Mouse (Mus musculus) stomach, postnatal 0 days (tissue): ENCODE data around the gene Fbxo5. TPM values are rescaled to one million over a fixed set of nuclear protein-coding genes. Genes with fewer than 3 reads are reported as not detected.

Experiments used
- ATAC-seq: fragments of 200-750 bp; cut with Nextera tagmentation; 2 replicates; pipeline ENCODE4 v1.8.0; 2017; ENCODE audit not compliant: low FRiP score, low TSS enrichment
- DNase-seq: peaks from one replicate; pipeline ENCODE4 v3.0.0-alpha.2; 2016; ENCODE audit warnings: low spot score
- H3K27ac ChIP-seq: fragments of 300-500 bp; sonication (generic); replicated peaks from 2 replicates; pipeline ENCODE4 v1.5.1; 2014; ENCODE audit warnings: mild to moderate bottlenecking, control low read depth
- H3K27me3 ChIP-seq: fragments of 300-500 bp; sonication (generic); 2 replicates; pipeline ENCODE4 v1.6.1; 2014; ENCODE audit warnings: low read length; ENCODE audit not compliant: control insufficient read depth, insufficient read depth
- H3K36me3 ChIP-seq: fragments of 300-500 bp; sonication (generic); 2 replicates; pipeline ENCODE4 v1.6.1; 2014; ENCODE audit warnings: low read length, mixed read lengths; ENCODE audit not compliant: control insufficient read depth, insufficient read depth
- H3K4me1 ChIP-seq: fragments of 300-500 bp; sonication (generic); replicated peaks from 2 replicates; pipeline ENCODE4 v1.6.1; 2014; ENCODE audit warnings: antibody characterized with exemption; ENCODE audit not compliant: control insufficient read depth, insufficient read depth
- H3K4me2 ChIP-seq: fragments of 300-500 bp; sonication (generic); replicated peaks from 2 replicates; pipeline ENCODE4 v1.6.1; 2014; ENCODE audit warnings: low read depth, mild to moderate bottlenecking, control low read depth, moderate library complexity
- H3K4me3 ChIP-seq: fragments of 300-500 bp; sonication (generic); 2 replicates; pipeline ENCODE4 v1.5.1; 2014; ENCODE audit warnings: low read depth, low read length, control low read depth
- H3K9ac ChIP-seq: fragments of 300-500 bp; sonication (generic); 2 replicates; pipeline ENCODE4 v1.6.1; 2014; ENCODE audit warnings: mild to moderate bottlenecking, low read length, control low read depth, mixed read lengths
- H3K9me3 ChIP-seq: fragments of 300-500 bp; sonication (generic); 2 replicates; pipeline ENCODE4 v1.6.1; 2016; ENCODE audit warnings: low read length; ENCODE audit not compliant: control insufficient read depth
- CTCF ChIP-seq: IDR thresholded peaks from 2 replicates; pipeline ENCODE4 v1.5.1; 2016; ENCODE audit warnings: antibody characterized with exemption, low read depth, mild to moderate bottlenecking, moderate library complexity
- EP300 ChIP-seq: optimal IDR thresholded peaks from 2 replicates; pipeline ENCODE3; 2016; ENCODE audit warnings: antibody characterized with exemption
- WGBS: fragments of 180-500 bp; shearing (Covaris S2); extraction: QIAGEN DNeasy Blood & Tissue Kit; methylation state at CpG from one replicate; pipeline ENCODE4 v1.1.7; 2014; 5-methylcytosine and 5-hydroxymethylcytosine counted together
- polyA plus RNA-seq: library from polyadenylated mRNA; unstranded; fragments of >200 nt; fragmentation: Nextera tagmentation; extraction: Ambion mirVana; gene quantifications from 2 replicates; pipeline ENCODE4 v1.2.1, GENCODE M21; 2015

The Fbxo5 gene
- 12.7 and 15.8 TPM in 2 replicates for polyA plus RNA-seq

GRCm38 (mm10) chr10:5805243-5805730 lies at the start of gene Fbxo5:
Gene Fbxo5 (minus strand): TSS chr10:5805600.
- no peaks in the 10 kb centered on the region for H3K27me3 ChIP-seq
- no peak for TF ChIP-seq EP300
- no peak; the same call in 1 of the 2 replicates for TF ChIP-seq CTCF
- peak within 1 kb of the TSS; percentile 84 for H3K27ac ChIP-seq
- H3K4me1 ChIP-seq = 0 out of 2 replicates have a peak, but pooled peaks cover 4% of the 10 kb centered on the region
- H3K36me3 ChIP-seq = no peaks in the 10 kb centered on the region
- ATAC-seq (peak; percentile 95), DNase-seq (peak; percentile 98)
- H3K4me3 ChIP-seq = peak within 1 kb of the TSS; percentile 73
- no peaks in the 10 kb centered on the region for H3K9me3 ChIP-seq
- peak within 1 kb of the TSS; percentile 97 for H3K4me2 ChIP-seq
- H3K9ac ChIP-seq = peak within 1 kb of the TSS; percentile 63
- under 1% methylated on average over 42 of the region's 42 CpGs for WGBS

GRCm38 (mm10) chr10:5853290-5853868 lies 48.0 kb upstream of the Fbxo5 start:
- Histone ChIP-seq H3K4me2 (no peak overlapping the region), H3K4me3 (no peak overlapping the region), H3K4me1 (no peaks in the 10 kb centered on the region), H3K9ac (no peak overlapping the region), H3K27me3 (no peaks in the 10 kb centered on the region), H3K36me3 (no peaks in the 10 kb centered on the region), H3K27ac (no peak overlapping the region), H3K9me3 (no peaks in the 10 kb centered on the region)
- no peak for DNase-seq
- no peak for TF ChIP-seq CTCF
- TF ChIP-seq EP300 = no peak
- 78% methylated on average over 8 of the region's 8 CpGs for WGBS
- no peak for ATAC-seq

GRCm38 (mm10) chr10:5846939-5847338 lies 41.5 kb upstream of the Fbxo5 start:
- no peak for DNase-seq
- no peak overlapping the region for H3K4me3 ChIP-seq
- TF ChIP-seq EP300 (no peak), CTCF (peak; percentile 80)

GRCm38 (mm10) chr10:5841369-5841768 lies 36.0 kb upstream of the Fbxo5 start:
- Histone ChIP-seq H3K4me2 (no peak overlapping the region), H3K27me3 (no peaks in the 10 kb centered on the region), H3K9ac (no peak overlapping the region), H3K4me1 (no peaks in the 10 kb centered on the region), H3K36me3 (no peaks in the 10 kb centered on the region), H3K27ac (no peak overlapping the region), H3K9me3 (no peaks in the 10 kb centered on the region), H3K4me3 (no peak overlapping the region)
- DNase-seq (peak; percentile 71), ATAC-seq (no peak)
- WGBS = 66% methylated on average over 4 of the region's 4 CpGs
- no peak for TF ChIP-seq EP300
- TF ChIP-seq CTCF = peak; percentile 80

More at GRCm38 (mm10) chr10:5846939-5847338, 41.5 kb upstream of the Fbxo5 start:
- H3K27ac ChIP-seq = no peak overlapping the region
- H3K9ac ChIP-seq = no peak overlapping the region
- no peaks in the 10 kb centered on the region for H3K27me3 ChIP-seq
- H3K4me2 ChIP-seq = no peak overlapping the region
- no peaks in the 10 kb centered on the region for H3K36me3 ChIP-seq
- no peaks in the 10 kb centered on the region for H3K4me1 ChIP-seq
- H3K9me3 ChIP-seq = no peaks in the 10 kb centered on the region
- ATAC-seq = no peak
- WGBS = 19% methylated on average over 2 of the region's 2 CpGs

- no peak for ATAC-seq
- Histone ChIP-seq H3K36me3 (no peaks in the 10 kb centered on the region), H3K9me3 (no peaks in the 10 kb centered on the region), H3K4me3 (no peak overlapping the region), H3K9ac (no peak overlapping the region), H3K4me1 (peaks cover 6% of the 10 kb centered on the region; the same call in 1 of the 2 replicates), H3K27ac (no peak overlapping the region), H3K4me2 (no peak overlapping the region), H3K27me3 (no peaks in the 10 kb centered on the region)
- TF ChIP-seq EP300 (no peak), CTCF (no peak)
- WGBS = 67% methylated on average over 6 of the region's 6 CpGs
- no peak for DNase-seq
Observed at GRCm38 (mm10) chr10:5826336-5827025, 21.1 kb upstream of the Fbxo5 start.

- Histone ChIP-seq H3K27me3 (no peaks in the 10 kb centered on the region), H3K27ac (peak overlapping the region; percentile 83), H3K36me3 (no peaks in the 10 kb centered on the region), H3K9ac (peak overlapping the region; percentile 45), H3K4me3 (peak overlapping the region; percentile 84), H3K4me1 (peaks cover 6% of the 10 kb centered on the region; the same call in 1 of the 2 replicates), H3K9me3 (no peaks in the 10 kb centered on the region), H3K4me2 (peak overlapping the region; percentile 77)
- peak; percentile 43 for DNase-seq
- 0% methylated on average over 3 of the region's 3 CpGs for WGBS
- no peak for ATAC-seq
- TF ChIP-seq CTCF = peak; percentile 81
- TF ChIP-seq EP300 = no peak
Observed at GRCm38 (mm10) chr10:5824779-5825178, 19.4 kb upstream of the Fbxo5 start.
